Mouse (Mus musculus) hindbrain, embryonic 13.5 days (tissue): ENCODE results near the gene Cldn2. TPM values are rescaled to one million over a fixed set of nuclear protein-coding genes. Genes with fewer than 3 reads are reported as not detected.

Source experiments
- ATAC-seq: fragments of 200-750 bp; cut with Nextera tagmentation; 2 replicates; pipeline ENCODE4 v1.8.0; 2017; ENCODE audit warnings: moderate TSS enrichment; ENCODE audit not compliant: low FRiP score
- H3K27ac ChIP-seq: fragments of 300-500 bp; sonication (generic); 2 replicates; pipeline ENCODE4 v1.5.1; 2015; ENCODE audit warnings: inconsistent platforms, mild to moderate bottlenecking, moderate library complexity
- H3K27me3 ChIP-seq: fragments of 300-500 bp; sonication (generic); 2 replicates; pipeline ENCODE4 v1.6.1; 2015; ENCODE audit warnings: mild to moderate bottlenecking, inconsistent platforms
- H3K36me3 ChIP-seq: fragments of 300-500 bp; sonication (generic); 2 replicates; pipeline ENCODE4 v1.6.1; 2015; ENCODE audit warnings: mild to moderate bottlenecking, inconsistent platforms
- H3K4me1 ChIP-seq: fragments of 300-500 bp; sonication (generic); replicated peaks from 2 replicates; pipeline ENCODE4 v1.6.1; 2015; ENCODE audit warnings: inconsistent platforms
- H3K4me2 ChIP-seq: fragments of 300-500 bp; sonication (generic); 2 replicates; pipeline ENCODE4 v1.6.1; 2015; ENCODE audit warnings: inconsistent platforms, mild to moderate bottlenecking, moderate library complexity
- H3K4me3 ChIP-seq: fragments of 300-500 bp; sonication (generic); 2 replicates; pipeline ENCODE4 v1.5.1; 2015; ENCODE audit warnings: mild to moderate bottlenecking, inconsistent platforms
- H3K9ac ChIP-seq: fragments of 300-500 bp; sonication (generic); 2 replicates; pipeline ENCODE4 v1.6.1; 2015; ENCODE audit warnings: mild to moderate bottlenecking, inconsistent platforms
- H3K9me3 ChIP-seq: fragments of 300-500 bp; sonication (generic); 2 replicates; pipeline ENCODE4 v1.6.1; 2016; ENCODE audit warnings: inconsistent platforms
- WGBS: fragments of 180-500 bp; shearing (Covaris S2); methylation state at CpG from one replicate; pipeline ENCODE4 v1.1.7; 2015; 5-methylcytosine and 5-hydroxymethylcytosine counted together
- polyA plus RNA-seq: library from polyadenylated mRNA; unstranded; fragments of >200 nt; fragmentation: Nextera tagmentation; extraction: Ambion mirVana; gene quantifications from 2 replicates; pipeline ENCODE4 v1.2.1, GENCODE M21; 2015

The Cldn2 gene
- polyA plus RNA-seq, 1 experiment from 2014 or later, result 1.3 TPM

GRCm38 (mm10) chrX:139812636-139813298 lies 12.1 kb downstream of the Cldn2 start:
- Histone ChIP-seq H3K4me1 (no peaks in the 10 kb centered on the region), H3K4me3 (no peak overlapping the region), H3K9ac (no peak overlapping the region), H3K36me3 (no peaks in the 10 kb centered on the region), H3K9me3 (no peaks in the 10 kb centered on the region), H3K27me3 (peaks cover 26% of the 10 kb centered on the region; the same call in 1 of the 2 replicates), H3K27ac (no peak overlapping the region), H3K4me2 (no peak overlapping the region)
- WGBS, result 68% methylated on average over 3 of the region's 3 CpGs
- ATAC-seq, result no peak

DNA sequence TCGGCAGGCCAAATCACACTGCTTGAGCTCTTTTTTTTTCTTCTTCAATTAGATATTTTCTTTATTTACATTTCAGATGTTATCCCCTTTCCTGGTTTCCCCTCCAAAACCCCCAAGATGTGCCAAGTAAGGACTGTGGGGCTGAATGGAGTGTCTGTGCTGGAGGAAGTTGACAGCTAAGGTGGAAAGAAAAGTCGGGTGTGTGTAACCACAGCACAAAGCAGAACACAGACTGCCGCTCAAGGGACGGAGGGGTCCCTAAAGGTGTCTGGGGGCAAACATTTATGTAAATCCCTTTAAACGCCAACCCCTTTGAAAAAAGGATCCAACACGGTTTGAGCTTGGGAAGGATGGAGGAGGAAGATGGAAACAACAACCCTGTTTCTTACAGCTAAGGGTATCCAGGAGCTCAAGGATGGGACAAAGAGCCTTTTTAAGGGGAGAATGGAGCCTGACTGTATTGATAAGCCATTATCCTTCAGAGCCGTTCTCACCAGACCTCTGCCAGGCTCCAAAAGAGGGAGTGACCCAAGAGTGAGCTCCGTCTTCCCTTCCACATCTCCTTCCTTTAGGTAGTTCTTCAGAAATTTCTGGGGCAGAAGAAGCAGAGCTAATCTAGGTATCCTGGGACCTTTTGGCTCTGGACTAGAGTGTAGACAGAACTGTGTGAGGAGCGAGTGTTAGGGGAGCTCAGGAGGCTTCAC lies 12.8 kb downstream of the Cldn2 start:
- Histone ChIP-seq H3K9me3 (no peaks in the 10 kb centered on the region), H3K4me2 (no peak overlapping the region), H3K36me3 (no peaks in the 10 kb centered on the region), H3K4me1 (no peaks in the 10 kb centered on the region), H3K27me3 (peaks cover 26% of the 10 kb centered on the region; the same call in 1 of the 2 replicates), H3K4me3 (no peak overlapping the region), H3K27ac (no peak overlapping the region), H3K9ac (no peak overlapping the region)
- ATAC-seq, result no peak
- 70% methylated on average over 9 of the region's 9 CpGs for WGBS

- H3K4me1 ChIP-seq, result no peaks in the 10 kb centered on the region
- no peak for ATAC-seq
- H3K9me3 ChIP-seq, result no peaks in the 10 kb centered on the region
- H3K4me3 ChIP-seq, result no peak overlapping the region
- H3K27me3 ChIP-seq, result peaks cover 26% of the 10 kb centered on the region; the same call in 1 of the 2 replicates
- H3K36me3 ChIP-seq, result no peaks in the 10 kb centered on the region
- no peak overlapping the region for H3K4me2 ChIP-seq
- 92% methylated on average over 8 of the region's 8 CpGs for WGBS
- H3K27ac ChIP-seq, result no peak overlapping the region
- H3K9ac ChIP-seq, result no peak overlapping the region
Observed at GRCm38 (mm10) chrX:139814018-139814635, 13.5 kb downstream of the Cldn2 start.

DNA sequence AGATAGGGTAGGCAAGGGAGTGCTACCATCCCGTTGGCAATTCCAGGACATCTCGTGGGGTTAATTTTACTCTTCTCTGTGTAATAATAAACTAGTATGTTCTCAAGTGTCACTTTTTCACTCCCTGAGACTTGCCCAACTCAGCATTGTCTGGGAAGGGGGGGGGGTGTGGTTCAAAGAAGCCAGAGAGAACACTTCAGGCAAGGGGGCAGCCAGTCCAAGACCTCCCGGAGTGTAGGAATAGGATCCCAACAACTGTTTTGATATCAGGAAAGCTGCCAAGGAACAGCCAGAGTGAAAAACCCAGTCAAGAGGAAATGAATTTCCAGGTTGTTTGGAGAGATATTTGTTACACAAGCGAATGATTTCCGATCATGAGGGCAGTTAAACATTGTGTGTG lies 14.6 kb downstream of the Cldn2 start:
- Histone ChIP-seq H3K4me2 (no peak overlapping the region), H3K36me3 (no peaks in the 10 kb centered on the region), H3K9ac (no peak overlapping the region), H3K27me3 (peaks cover 18% of the 10 kb centered on the region; the same call in 1 of the 2 replicates), H3K9me3 (no peaks in the 10 kb centered on the region), H3K27ac (no peak overlapping the region), H3K4me3 (no peak overlapping the region), H3K4me1 (no peaks in the 10 kb centered on the region)
- ATAC-seq, result no peak
- WGBS, result 83% methylated on average over 5 of the region's 5 CpGs

- WGBS, result 88% methylated on average over 1 of the region's 1 CpGs
- H3K36me3 ChIP-seq, result 0 out of 2 replicates have a peak, but pooled peaks cover 14% of the 10 kb centered on the region
Observed at GRCm38 (mm10) chrX:139825402-139825801, 24.8 kb downstream of the Cldn2 start.

GRCm38 (mm10) chrX:139826926-139827325 lies 26.3 kb downstream of the Cldn2 start:
- Histone ChIP-seq H3K4me2 (no peak overlapping the region), H3K9ac (no peak overlapping the region), H3K9me3 (no peaks in the 10 kb centered on the region), H3K4me1 (no peaks in the 10 kb centered on the region), H3K27me3 (no peaks in the 10 kb centered on the region; the same call in 1 of the 2 replicates), H3K27ac (no peak overlapping the region), H3K36me3 (0 out of 2 replicates have a peak, but pooled peaks cover 14% of the 10 kb centered on the region), H3K4me3 (no peak overlapping the region)
- ATAC-seq, result no peak
- WGBS, result 88% methylated on average over 4 of the region's 4 CpGs

More at GRCm38 (mm10) chrX:139825402-139825801, 24.8 kb downstream of the Cldn2 start:
- H3K4me1 ChIP-seq, result no peaks in the 10 kb centered on the region
- no peaks in the 10 kb centered on the region; the same call in 1 of the 2 replicates for H3K27me3 ChIP-seq
- no peak overlapping the region for H3K9ac ChIP-seq
- H3K9me3 ChIP-seq, result no peaks in the 10 kb centered on the region
- no peak overlapping the region for H3K4me2 ChIP-seq
- H3K4me3 ChIP-seq, result no peak overlapping the region
- ATAC-seq, result no peak
- no peak overlapping the region for H3K27ac ChIP-seq

GRCm38 (mm10) chrX:139828363-139829092 lies 27.9 kb downstream of the Cldn2 start:
- 94% methylated on average over 6 of the region's 6 CpGs for WGBS
- no peak for ATAC-seq

DNA sequence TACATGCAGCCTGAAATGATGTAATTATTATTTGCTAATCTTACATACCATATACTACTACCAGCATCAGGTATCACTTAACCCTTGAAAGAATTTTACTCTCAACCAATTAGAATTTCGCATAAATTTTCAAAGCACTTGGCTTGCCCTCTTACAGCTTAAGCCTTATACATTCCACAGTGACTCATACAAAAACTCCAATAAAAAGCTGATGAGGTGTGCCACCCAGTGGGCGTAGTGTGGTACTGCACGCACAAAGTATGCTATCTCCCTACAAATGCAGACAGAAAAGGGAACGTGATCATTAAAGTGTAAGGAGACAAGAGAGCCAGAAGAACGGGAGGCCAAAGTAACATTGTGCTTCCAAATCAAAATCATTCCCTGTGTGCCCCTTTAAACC lies 31.8 kb downstream of the Cldn2 start:
- Histone ChIP-seq H3K27me3 (no peaks in the 10 kb centered on the region), H3K9me3 (no peaks in the 10 kb centered on the region), H3K9ac (no peak overlapping the region), H3K36me3 (no peaks in the 10 kb centered on the region), H3K4me2 (no peak overlapping the region), H3K27ac (no peak overlapping the region), H3K4me3 (no peak overlapping the region), H3K4me1 (no peaks in the 10 kb centered on the region)
- WGBS, result 17% methylated on average over 5 of the region's 5 CpGs
- ATAC-seq, result no peak

More at GRCm38 (mm10) chrX:139828363-139829092, 27.9 kb downstream of the Cldn2 start:
- no peaks in the 10 kb centered on the region for H3K4me1 ChIP-seq
- H3K36me3 ChIP-seq, result 0 out of 2 replicates have a peak, but pooled peaks cover 6% of the 10 kb centered on the region
- no peak overlapping the region for H3K9ac ChIP-seq
- H3K27me3 ChIP-seq, result no peaks in the 10 kb centered on the region
- no peaks in the 10 kb centered on the region for H3K9me3 ChIP-seq
- no peak overlapping the region for H3K27ac ChIP-seq
- H3K4me2 ChIP-seq, result no peak overlapping the region
- no peak overlapping the region for H3K4me3 ChIP-seq

- H3K4me2 ChIP-seq, result no peak overlapping the region
- no peak overlapping the region for H3K9ac ChIP-seq
- no peaks in the 10 kb centered on the region for H3K4me1 ChIP-seq
- no peak for ATAC-seq
- no peaks in the 10 kb centered on the region for H3K27me3 ChIP-seq
- 60% methylated on average over 3 of the region's 3 CpGs for WGBS
- H3K4me3 ChIP-seq, result no peak overlapping the region
- H3K36me3 ChIP-seq, result no peaks in the 10 kb centered on the region
- no peaks in the 10 kb centered on the region for H3K9me3 ChIP-seq
- no peak overlapping the region for H3K27ac ChIP-seq
Observed at GRCm38 (mm10) chrX:139839057-139839456, 38.4 kb downstream of the Cldn2 start.

DNA sequence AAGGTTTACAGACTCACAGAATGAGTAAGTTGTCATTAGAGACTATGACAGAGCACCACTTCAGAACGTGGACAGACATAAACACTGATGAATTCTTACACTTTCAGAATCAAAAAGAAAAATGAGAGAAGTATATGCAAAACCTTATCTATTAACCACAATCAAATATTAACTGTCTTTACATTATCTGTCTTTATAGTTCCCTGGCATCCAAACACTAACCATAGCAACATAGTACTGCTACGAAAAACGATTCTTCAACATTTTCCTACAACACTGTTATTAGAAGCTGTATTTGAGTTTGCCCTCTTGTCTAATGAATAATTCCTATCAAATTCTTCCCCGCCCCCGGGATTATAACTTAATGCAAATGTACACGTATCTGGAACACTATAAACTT lies 40.5 kb downstream of the Cldn2 start:
- Histone ChIP-seq H3K9me3 (no peaks in the 10 kb centered on the region), H3K9ac (no peak overlapping the region), H3K27ac (no peak overlapping the region), H3K4me3 (no peak overlapping the region), H3K36me3 (no peaks in the 10 kb centered on the region), H3K27me3 (no peaks in the 10 kb centered on the region), H3K4me1 (no peaks in the 10 kb centered on the region), H3K4me2 (no peak overlapping the region)
- WGBS, result 83% methylated on average over 6 of the region's 6 CpGs
- ATAC-seq, result no peak

DNA sequence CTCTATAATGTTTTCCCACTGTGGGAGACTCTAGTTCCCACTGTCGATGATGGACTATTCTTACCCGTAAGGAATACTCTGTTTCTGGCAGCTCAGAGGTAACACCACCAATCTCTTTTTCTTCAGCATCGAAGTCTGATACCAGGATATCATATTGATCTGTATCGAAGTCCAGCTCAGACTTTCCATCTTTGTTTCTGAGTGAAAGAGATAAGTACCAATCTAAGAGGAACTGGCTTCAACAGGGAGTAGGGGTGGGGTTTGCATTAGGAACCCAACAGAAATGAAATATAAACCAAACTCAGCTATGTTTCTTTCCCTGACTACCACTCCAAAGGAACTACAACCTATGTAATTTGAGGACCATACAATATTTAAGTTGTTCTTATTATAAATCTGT lies 54.2 kb downstream of the Cldn2 start:
- Histone ChIP-seq H3K27ac (no peak overlapping the region), H3K4me3 (no peak overlapping the region), H3K4me1 (no peaks in the 10 kb centered on the region), H3K36me3 (peaks cover 2% of the 10 kb centered on the region; the same call in 1 of the 2 replicates), H3K9ac (no peak overlapping the region), H3K9me3 (no peaks in the 10 kb centered on the region), H3K27me3 (peaks cover 7% of the 10 kb centered on the region; the same call in 1 of the 2 replicates), H3K4me2 (no peak overlapping the region)
- ATAC-seq, result no peak
- 93% methylated on average over 4 of the region's 4 CpGs for WGBS

DNA sequence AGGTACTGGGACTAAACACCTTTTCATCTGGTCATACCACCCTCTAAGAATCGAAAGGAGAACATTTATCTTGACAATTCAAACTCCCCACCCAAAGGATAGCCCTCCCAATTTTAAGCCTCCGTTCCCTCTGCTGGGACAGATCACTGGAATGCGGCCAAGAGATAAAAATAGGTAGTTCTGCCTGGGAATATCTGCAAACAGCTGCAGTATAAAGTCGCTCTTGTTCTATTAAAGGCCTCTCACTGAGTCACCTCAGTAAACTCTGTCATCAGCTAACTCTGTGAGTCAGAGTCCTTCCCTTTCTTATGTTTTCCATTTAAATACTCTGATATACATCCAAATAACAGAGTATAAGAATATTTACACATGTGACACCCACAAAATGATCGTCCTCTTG lies 58.8 kb downstream of the Cldn2 start:
- no peak overlapping the region for H3K27ac ChIP-seq
- no peaks in the 10 kb centered on the region for H3K4me1 ChIP-seq
- ATAC-seq, result no peak
- whole genome bisulfite sequencing, result 84% methylated on average over 5 of the region's 5 CpGs
- H3K36me3 ChIP-seq, result peaks cover 2% of the 10 kb centered on the region; the same call in 1 of the 2 replicates
- H3K27me3 ChIP-seq, result peaks cover 13% of the 10 kb centered on the region; the same call in 1 of the 2 replicates
- no peaks in the 10 kb centered on the region for H3K9me3 ChIP-seq
- no peak overlapping the region for H3K4me3 ChIP-seq
- no peak overlapping the region for H3K9ac ChIP-seq
- no peak overlapping the region for H3K4me2 ChIP-seq
